Mouse (Mus musculus): Measurements from ENCODE around the gene Tom1. TPM values are rescaled to one million over a fixed set of nuclear protein-coding genes. Genes with fewer than 3 reads are reported as not detected.

Gene Tom1
- polyA plus RNA-seq, 1 experiment from 2014 or later, result 17.9 TPM

GRCm38 (mm10) chr8:75067287-75067686, 33.8 kb downstream of the Tom1 start:
- Histone ChIP-seq H3K4me1 (ENCODE audit: insufficient read depth) (peaks cover 5% of the 10 kb centered on the region; the same call in 1 of the 2 replicates), H3K9ac (replicated peaks) (no peak overlapping the region), H3K4me3 (ENCODE audit: low read depth, low read length) (no peak overlapping the region), H3K4me2 (ENCODE audit: low read depth, low read length) (peak overlapping the region; percentile 9; the same call in 1 of the 2 replicates), H3K27ac (ENCODE audit: low read depth) (0 out of 2 replicates have a peak overlapping the region, but pooled peaks have one; percentile 16), H3K9me3 (ENCODE audit: low read length) (no peaks in the 10 kb centered on the region), H3K27me3 (ENCODE audit: insufficient read depth, low read length) (no peaks in the 10 kb centered on the region), H3K36me3 (replicated peaks; ENCODE audit: insufficient read depth, low read length) (peaks cover 23% of the 10 kb centered on the region)
- WGBS (ENCODE audit: insufficient replicate concordance), result 44% methylated on average over 6 of the region's 6 CpGs
- no peak for DNase-seq
- no peak for TF ChIP-seq CTCF (IDR thresholded peaks at IDR 0.05; ENCODE audit: low read depth)
- TF ChIP-seq EP300 (IDR thresholded peaks at IDR 0.05; ENCODE audit: low read depth), result no peak
- ATAC-seq, result no peak

- TF ChIP-seq CTCF (IDR thresholded peaks at IDR 0.05; ENCODE audit: low read depth) (no peak), EP300 (IDR thresholded peaks at IDR 0.05; ENCODE audit: low read depth) (no peak)
- Histone ChIP-seq H3K27me3 (ENCODE audit: insufficient read depth, low read length) (no peaks in the 10 kb centered on the region), H3K4me2 (ENCODE audit: low read depth, low read length) (no peak overlapping the region), H3K9ac (replicated peaks) (no peak overlapping the region), H3K4me3 (ENCODE audit: low read depth, low read length) (no peak overlapping the region), H3K9me3 (ENCODE audit: low read length) (no peaks in the 10 kb centered on the region), H3K36me3 (replicated peaks; ENCODE audit: insufficient read depth, low read length) (peaks cover 4% of the 10 kb centered on the region), H3K27ac (ENCODE audit: low read depth) (no peak overlapping the region), H3K4me1 (ENCODE audit: insufficient read depth) (peaks cover 5% of the 10 kb centered on the region; the same call in 1 of the 2 replicates)
- DNase-seq (no peak), ATAC-seq (no peak)
- WGBS (ENCODE audit: insufficient replicate concordance), result 85% methylated on average over 1 of the region's 1 CpGs
Observed at GRCm38 (mm10) chr8:75070297-75070696, 36.8 kb downstream of the Tom1 start.

- Histone ChIP-seq H3K4me2 (ENCODE audit: low read depth, low read length) (no peak overlapping the region), H3K9ac (replicated peaks) (no peak overlapping the region), H3K4me1 (ENCODE audit: insufficient read depth) (peaks cover 5% of the 10 kb centered on the region; the same call in 1 of the 2 replicates), H3K27ac (ENCODE audit: low read depth) (no peak overlapping the region), H3K36me3 (replicated peaks; ENCODE audit: insufficient read depth, low read length) (no peaks in the 10 kb centered on the region), H3K27me3 (ENCODE audit: insufficient read depth, low read length) (no peaks in the 10 kb centered on the region), H3K9me3 (ENCODE audit: low read length) (no peaks in the 10 kb centered on the region), H3K4me3 (ENCODE audit: low read depth, low read length) (no peak overlapping the region)
- ATAC-seq, result peak; percentile 81
- 19% methylated on average over 4 of the region's 4 CpGs for WGBS (ENCODE audit: insufficient replicate concordance)
- DNase-seq, result peak; percentile 84
- TF ChIP-seq EP300 (IDR thresholded peaks at IDR 0.05; ENCODE audit: low read depth) (no peak), CTCF (IDR thresholded peaks at IDR 0.05; ENCODE audit: low read depth) (peak; percentile 97)
Observed at GRCm38 (mm10) chr8:75071627-75072346, 38.3 kb downstream of the Tom1 start.

- no peaks in the 10 kb centered on the region for H3K36me3 ChIP-seq (replicated peaks; ENCODE audit: insufficient read depth, low read length)
- no peak overlapping the region for H3K27ac ChIP-seq (ENCODE audit: low read depth)
- H3K4me2 ChIP-seq (ENCODE audit: low read depth, low read length), result no peak overlapping the region
- no peaks in the 10 kb centered on the region for H3K9me3 ChIP-seq (ENCODE audit: low read length)
- H3K9ac ChIP-seq (replicated peaks), result no peak overlapping the region
- no peak overlapping the region for H3K4me3 ChIP-seq (ENCODE audit: low read depth, low read length)
- ATAC-seq (no peak), DNase-seq (no peak)
- WGBS (ENCODE audit: insufficient replicate concordance), result 86% methylated on average over 1 of the region's 1 CpGs
- TF ChIP-seq CTCF (IDR thresholded peaks at IDR 0.05; ENCODE audit: low read depth) (no peak), EP300 (IDR thresholded peaks at IDR 0.05; ENCODE audit: low read depth) (no peak)
- H3K4me1 ChIP-seq (ENCODE audit: insufficient read depth), result no peaks in the 10 kb centered on the region; the same call in 1 of the 2 replicates
- H3K27me3 ChIP-seq (ENCODE audit: insufficient read depth, low read length), result no peaks in the 10 kb centered on the region
Observed at GRCm38 (mm10) chr8:75074876-75075275, 41.4 kb downstream of the Tom1 start.

GRCm38 (mm10) chr8:75078215-75078614, 44.7 kb downstream of the Tom1 start:
- peak; percentile 65 for ATAC-seq
- 59% methylated on average over 1 of the region's 1 CpGs for WGBS (ENCODE audit: insufficient replicate concordance)

GRCm38 (mm10) chr8:75078851-75079250, 45.3 kb downstream of the Tom1 start:
- no peak overlapping the region for H3K4me3 ChIP-seq (ENCODE audit: low read depth, low read length)
- no peak overlapping the region for H3K4me2 ChIP-seq (ENCODE audit: low read depth, low read length)
- ATAC-seq (no peak), DNase-seq (no peak)
- no peaks in the 10 kb centered on the region for H3K27me3 ChIP-seq (ENCODE audit: insufficient read depth, low read length)
- WGBS (ENCODE audit: insufficient replicate concordance), result 92% methylated on average over 9 of the region's 9 CpGs
- H3K4me1 ChIP-seq (ENCODE audit: insufficient read depth), result peaks cover 16% of the 10 kb centered on the region
- no peak overlapping the region for H3K27ac ChIP-seq (ENCODE audit: low read depth)
- H3K9me3 ChIP-seq (ENCODE audit: low read length), result no peaks in the 10 kb centered on the region
- no peak overlapping the region for H3K9ac ChIP-seq (replicated peaks)
- TF ChIP-seq EP300 (IDR thresholded peaks at IDR 0.05; ENCODE audit: low read depth) (no peak), CTCF (IDR thresholded peaks at IDR 0.05; ENCODE audit: low read depth) (no peak)
- H3K36me3 ChIP-seq (replicated peaks; ENCODE audit: insufficient read depth, low read length), result no peaks in the 10 kb centered on the region

More at GRCm38 (mm10) chr8:75078215-75078614, 44.7 kb downstream of the Tom1 start:
- Histone ChIP-seq H3K9me3 (ENCODE audit: low read length) (no peaks in the 10 kb centered on the region), H3K4me1 (ENCODE audit: insufficient read depth) (peaks cover 12% of the 10 kb centered on the region), H3K4me3 (ENCODE audit: low read depth, low read length) (no peak overlapping the region), H3K27me3 (ENCODE audit: insufficient read depth, low read length) (no peaks in the 10 kb centered on the region), H3K9ac (replicated peaks) (no peak overlapping the region), H3K27ac (ENCODE audit: low read depth) (no peak overlapping the region), H3K4me2 (ENCODE audit: low read depth, low read length) (no peak overlapping the region), H3K36me3 (replicated peaks; ENCODE audit: insufficient read depth, low read length) (no peaks in the 10 kb centered on the region)
- DNase-seq, result no peak
- TF ChIP-seq EP300 (IDR thresholded peaks at IDR 0.05; ENCODE audit: low read depth), result no peak
- TF ChIP-seq CTCF (IDR thresholded peaks at IDR 0.05; ENCODE audit: low read depth), result no peak

Measured in liver, postnatal 0 days (tissue).